Comparison of ENCODE assay signal across 32 mouse cellular contexts in the genomic region with DNA sequence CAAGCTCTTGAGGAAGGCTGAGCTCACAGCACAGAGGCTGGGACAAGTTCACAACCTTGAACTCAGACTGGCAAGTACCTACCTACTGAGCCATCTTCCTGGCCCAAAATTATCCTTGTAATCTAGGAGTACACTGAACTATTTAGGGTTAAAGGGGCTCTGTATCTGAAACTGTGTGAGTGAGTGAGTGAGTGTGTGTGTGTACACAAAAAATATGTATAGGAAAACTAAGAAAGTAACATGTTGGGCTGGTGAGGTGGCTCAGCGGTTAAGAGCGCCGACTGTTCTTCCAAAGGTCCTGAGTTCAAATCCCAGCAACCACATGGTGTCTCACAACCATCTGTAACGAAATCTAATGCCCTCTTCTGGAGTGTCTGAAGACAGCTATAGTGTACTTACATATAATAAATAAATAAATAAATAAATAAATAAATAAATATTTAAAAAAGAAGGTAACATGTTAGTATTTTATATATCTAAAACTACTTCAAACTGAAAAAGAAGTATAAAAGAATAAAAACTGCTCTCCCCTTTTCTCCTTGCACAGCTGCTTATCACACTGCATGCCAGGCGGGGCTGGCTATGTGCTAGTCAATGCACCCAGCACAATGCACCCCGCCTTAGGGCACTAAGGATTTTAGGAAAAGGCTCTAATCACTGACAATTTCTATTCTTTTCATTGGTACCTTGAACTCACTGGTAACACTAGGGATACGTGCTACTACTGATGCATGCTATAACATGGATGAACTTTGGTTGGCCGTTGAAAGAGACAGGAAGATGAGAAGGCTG. TPM values are rescaled to one million over a fixed set of nuclear protein-coding genes. Genes with fewer than 3 reads are reported as not detected.
A peak's percentile ranks its signal among the peaks of the same experiment; 100 is the strongest.
DNase-seq lines count a peak whose midpoint lies in the region; ATAC-seq and TF ChIP-seq lines count a peak whose summit lies in the region.
"Had no signal": no experiment of that assay in that cellular context is flagged by ENCODE, and none has a peak within 500 bp of the region (broad histone marks: within the 10 kb centered on the region; RNA-seq: fewer than 3 reads in every experiment).

No protein-coding gene starts in this region.

- no peak for DNase-seq in heart, postnatal 4 days
- DNase-seq in hindbrain, embryonic 11.5 days (ENCODE audit: low spot score): no peak
- no peak for DNase-seq in heart, postnatal 0 days (ENCODE audit: low spot score)
- DNase-seq: adrenal gland, postnatal 25 days; B cell, adult 2 months; cerebellum, adult 11-12 months; cerebellum, adult 9-11 months; embryo, embryonic 11 days; gastrocnemius, postnatal 10 days; kidney, adult 2 months; kidney, postnatal 36 days; lung, postnatal 36 days; right cerebral cortex, adult 18-20 months; spleen, adult 18-20 months; thymus, postnatal 14 days had no signal

- no peaks in the 10 kb centered on the region for H3K27me3 ChIP-seq in heart, embryonic 11.5 days (ENCODE audit: control insufficient read depth, insufficient read depth, low read length)
- H3K27me3 ChIP-seq in hindbrain, embryonic 15.5 days: no peaks in the 10 kb centered on the region
- no peaks in the 10 kb centered on the region for H3K27me3 ChIP-seq in hindbrain, embryonic 11.5 days (ENCODE audit: control insufficient read depth, insufficient read depth, low read length)
- no peaks in the 10 kb centered on the region for H3K27me3 ChIP-seq in heart, embryonic 16.5 days (ENCODE audit: control insufficient read depth, insufficient read depth, low read length)
- no peaks in the 10 kb centered on the region for H3K27me3 ChIP-seq in heart, postnatal 0 days (ENCODE audit: control insufficient read depth, insufficient read depth, low read length)
- H3K27me3 ChIP-seq: embryonic facial prominence, embryonic 12.5 days; limb, embryonic 12.5 days; megakaryocyte, embryonic 14.5 days; neural tube, embryonic 12.5 days had no signal

- 83% methylated on average over 8 of the region's 8 CpGs for WGBS in heart, embryonic 11.5 days (ENCODE audit: insufficient replicate concordance)
- 95% methylated on average over 8 of the region's 8 CpGs for WGBS in hindbrain, embryonic 15.5 days
- 93% methylated on average over 8 of the region's 8 CpGs for WGBS in hindbrain, embryonic 11.5 days
- 77% methylated on average over 8 of the region's 8 CpGs for WGBS in heart, embryonic 16.5 days
- WGBS in heart, postnatal 0 days: 69% methylated on average over 8 of the region's 8 CpGs

- ATAC-seq in heart, embryonic 11.5 days (replicated peaks; ENCODE audit: insufficient number of reproducible peaks, low FRiP score, low TSS enrichment): no peak
- ATAC-seq in hindbrain, embryonic 15.5 days (ENCODE audit: low FRiP score, low read depth): peak; percentile 57; the same call in 1 of the 2 replicates
- no peak for ATAC-seq in hindbrain, embryonic 11.5 days (ENCODE audit: low FRiP score)
- no peak for ATAC-seq in heart, embryonic 16.5 days (replicated peaks; ENCODE audit: extremely low read depth, insufficient read depth, low FRiP score)
- ATAC-seq in heart, postnatal 0 days (ENCODE audit: insufficient read depth, low read depth): no peak
- ATAC-seq in frontal cortex, adult (ENCODE audit: low TSS enrichment): no peak
- ATAC-seq: forebrain, embryonic 14.5 days; inflammation-experienced regulatory T-cells, adult 6 months had no signal

- no peak overlapping the region for H3K4me3 ChIP-seq in heart, embryonic 11.5 days (ENCODE audit: low read depth, low read length)
- no peak overlapping the region for H3K4me3 ChIP-seq in hindbrain, embryonic 15.5 days
- no peak overlapping the region for H3K4me3 ChIP-seq in hindbrain, embryonic 11.5 days (ENCODE audit: low read depth, low read length)
- H3K4me3 ChIP-seq in heart, embryonic 16.5 days (ENCODE audit: low read length): no peak overlapping the region
- H3K4me3 ChIP-seq in heart, postnatal 0 days (ENCODE audit: low read depth, low read length): no peak overlapping the region
- H3K4me3 ChIP-seq: embryonic facial prominence, embryonic 12.5 days; layer of hippocampus, adult 2 months; left cerebral cortex, adult 2 months; limb, embryonic 12.5 days; megakaryocyte, embryonic 14.5 days; myocyte; neural tube, embryonic 12.5 days had no signal

- peak overlapping the region; percentile 98 for H3K27ac ChIP-seq in heart, embryonic 11.5 days (ENCODE audit: low read depth, low read length)
- H3K27ac ChIP-seq in hindbrain, embryonic 15.5 days (replicated peaks): no peak overlapping the region
- H3K27ac ChIP-seq in hindbrain, embryonic 11.5 days (ENCODE audit: low read depth, low read length): no peak overlapping the region
- peak overlapping the region; percentile 99 for H3K27ac ChIP-seq in heart, embryonic 16.5 days (ENCODE audit: low read length)
- peak overlapping the region; percentile 96 for H3K27ac ChIP-seq in heart, postnatal 0 days (ENCODE audit: low read depth)
- H3K27ac ChIP-seq: embryonic facial prominence, embryonic 12.5 days; hindbrain, embryonic 14.5 days; layer of hippocampus, adult 2 months; limb, embryonic 12.5 days; neural tube, embryonic 12.5 days had no signal

- peak overlapping the region; percentile 55; the same call in 1 of the 2 replicates for H3K4me2 ChIP-seq in heart, embryonic 11.5 days
- no peak overlapping the region for H3K4me2 ChIP-seq in hindbrain, embryonic 15.5 days
- H3K4me2 ChIP-seq in hindbrain, embryonic 11.5 days (replicated peaks; ENCODE audit: low read depth, low read length): no peak overlapping the region
- H3K4me2 ChIP-seq in heart, embryonic 16.5 days (ENCODE audit: low read depth, low read length): peak overlapping the region; percentile 54
- H3K4me2 ChIP-seq in heart, postnatal 0 days (ENCODE audit: low read depth, low read length): 0 out of 2 replicates have a peak overlapping the region, but pooled peaks have one; percentile 33
- H3K4me2 ChIP-seq: embryonic facial prominence, embryonic 12.5 days; hindbrain, embryonic 14.5 days; limb, embryonic 12.5 days; neural tube, embryonic 12.5 days had no signal

- no peak overlapping the region; the same call in 1 of the 2 replicates for H3K9ac ChIP-seq in heart, embryonic 11.5 days (ENCODE audit: low read depth, low read length)
- H3K9ac ChIP-seq in hindbrain, embryonic 15.5 days: no peak overlapping the region
- no peak overlapping the region for H3K9ac ChIP-seq in hindbrain, embryonic 11.5 days (ENCODE audit: low read depth, low read length)
- peak overlapping the region; percentile 71 for H3K9ac ChIP-seq in heart, embryonic 16.5 days (ENCODE audit: low read length)
- peak overlapping the region; percentile 48; the same call in 1 of the 2 replicates for H3K9ac ChIP-seq in heart, postnatal 0 days (replicated peaks; ENCODE audit: low read depth, low read length)
- H3K9ac ChIP-seq: embryonic facial prominence, embryonic 12.5 days; hindbrain, embryonic 14.5 days; limb, embryonic 12.5 days; neural tube, embryonic 12.5 days had no signal

- H3K36me3 ChIP-seq in heart, embryonic 11.5 days (ENCODE audit: control insufficient read depth, insufficient read depth, low read length): no peaks in the 10 kb centered on the region
- no peaks in the 10 kb centered on the region for H3K36me3 ChIP-seq in hindbrain, embryonic 15.5 days
- no peaks in the 10 kb centered on the region for H3K36me3 ChIP-seq in hindbrain, embryonic 11.5 days (ENCODE audit: control insufficient read depth, insufficient read depth, low read length)
- H3K36me3 ChIP-seq in heart, embryonic 16.5 days (ENCODE audit: control insufficient read depth, insufficient read depth): peaks cover 3% of the 10 kb centered on the region; the same call in 1 of the 2 replicates
- peaks cover 7% of the 10 kb centered on the region; the same call in 1 of the 2 replicates for H3K36me3 ChIP-seq in heart, postnatal 0 days (replicated peaks; ENCODE audit: control insufficient read depth, insufficient read depth, low read length)
- H3K36me3 ChIP-seq: embryonic facial prominence, embryonic 12.5 days; neural tube, embryonic 12.5 days had no signal

- TF ChIP-seq EP300 in heart, postnatal 0 days (IDR thresholded peaks at IDR 0.05; ENCODE audit: low read depth): no peak

- H3K9me3 ChIP-seq in heart, embryonic 11.5 days (replicated peaks; ENCODE audit: control insufficient read depth, low read length): no peaks in the 10 kb centered on the region
- no peaks in the 10 kb centered on the region for H3K9me3 ChIP-seq in hindbrain, embryonic 15.5 days
- no peaks in the 10 kb centered on the region for H3K9me3 ChIP-seq in hindbrain, embryonic 11.5 days (ENCODE audit: control insufficient read depth, low read length)
- no peaks in the 10 kb centered on the region for H3K9me3 ChIP-seq in heart, embryonic 16.5 days (replicated peaks; ENCODE audit: control insufficient read depth, low read length)
- no peaks in the 10 kb centered on the region for H3K9me3 ChIP-seq in heart, postnatal 0 days (replicated peaks; ENCODE audit: control insufficient read depth, low read length)
- H3K9me3 ChIP-seq: embryonic facial prominence, embryonic 12.5 days; limb, embryonic 12.5 days; megakaryocyte, embryonic 14.5 days; neural tube, embryonic 12.5 days had no signal

- H3K4me1 ChIP-seq in heart, embryonic 11.5 days (ENCODE audit: control insufficient read depth, insufficient read depth, low read length): peaks cover 20% of the 10 kb centered on the region
- peaks cover 6% of the 10 kb centered on the region; the same call in 1 of the 2 replicates for H3K4me1 ChIP-seq in hindbrain, embryonic 15.5 days (replicated peaks)
- no peaks in the 10 kb centered on the region for H3K4me1 ChIP-seq in hindbrain, embryonic 11.5 days (replicated peaks; ENCODE audit: control insufficient read depth, insufficient read depth, low read length)
- H3K4me1 ChIP-seq in heart, embryonic 16.5 days (ENCODE audit: control insufficient read depth, insufficient read depth, low read length): peaks cover 26% of the 10 kb centered on the region
- peaks cover 25% of the 10 kb centered on the region for H3K4me1 ChIP-seq in heart, postnatal 0 days (ENCODE audit: control insufficient read depth, insufficient read depth)
- H3K4me1 ChIP-seq: neural tube, embryonic 12.5 days had no signal

- no peak for TF ChIP-seq CTCF in heart, postnatal 0 days (IDR thresholded peaks at IDR 0.05; ENCODE audit: low read depth)

RNA-seq across cellular contexts. Expression of gene Hipk3, which starts 28.4 kb away (rescaled TPM):
- 48.1 and 61.9 TPM in 2 replicates for polyA plus RNA-seq in heart, embryonic 11.5 days (2014; fragmentation: Nextera tagmentation; extraction: Ambion mirVana)
- 100 to 1,000 TPM; 221 to 237 TPM for total RNA-seq in heart, postnatal 4 days (2021)
- polyA plus RNA-seq in hindbrain, embryonic 15.5 days (2015; fragmentation: Nextera tagmentation; extraction: Ambion mirVana): 8.1 TPM in 2 replicates
- polyA plus RNA-seq in hindbrain, embryonic 11.5 days (2014; fragmentation: Nextera tagmentation; extraction: Ambion mirVana): 11.1 and 12.8 TPM in 2 replicates
- 33.4 and 37.8 TPM in 2 replicates for polyA plus RNA-seq in heart, embryonic 16.5 days (2015; fragmentation: Nextera tagmentation; extraction: Ambion mirVana)
- 209 and 213 TPM in 2 replicates for total RNA-seq in heart, postnatal 0 days (2014; rRNA removed; ENCODE audit: low replicate concordance)
- 26.3 and 29.7 TPM in 2 replicates for polyA plus RNA-seq in heart, postnatal 0 days (2015; fragmentation: Nextera tagmentation; extraction: Ambion mirVana)

RNA-seq across cellular contexts. Expression of gene D430041D05Rik, which starts 55.0 kb away (rescaled TPM):
- 0.30 and 0.34 TPM in 2 replicates for polyA plus RNA-seq in heart, embryonic 11.5 days (2014; fragmentation: Nextera tagmentation; extraction: Ambion mirVana)
- under 1 TPM; 0.11 to 0.19 TPM for total RNA-seq in heart, postnatal 4 days (2021)
- 9.3 and 10.2 TPM in 2 replicates for polyA plus RNA-seq in hindbrain, embryonic 15.5 days (2015; fragmentation: Nextera tagmentation; extraction: Ambion mirVana)
- polyA plus RNA-seq in hindbrain, embryonic 11.5 days (2014; fragmentation: Nextera tagmentation; extraction: Ambion mirVana): 2.7 and 3.6 TPM in 2 replicates
- polyA plus RNA-seq in heart, embryonic 16.5 days (2015; fragmentation: Nextera tagmentation; extraction: Ambion mirVana): 0.15 and 0.20 TPM in 2 replicates
- not detected in 2 replicates for total RNA-seq in heart, postnatal 0 days (2014; rRNA removed; ENCODE audit: low replicate concordance)
- 0.03 TPM in 1 of 2 replicates, not detected in the other for polyA plus RNA-seq in heart, postnatal 0 days (2015; fragmentation: Nextera tagmentation; extraction: Ambion mirVana)
- total RNA-seq: granulocyte monocyte progenitor cell, adult 5-6 weeks; liver, adult 2 months had no signal
- polyA plus RNA-seq: liver, adult 2 months; liver, embryonic 16.5 days had no signal

Comparison
In these comparisons a context has a peak if more than half of its experiments do, and no peak if none do; other contexts are left out.
1. H3K9ac ChIP-seq: peak in heart, embryonic 16.5 days (single experiment) and heart, postnatal 0 days (single experiment); none in heart, embryonic 11.5 days (single experiment), hindbrain, embryonic 15.5 days (single experiment) and hindbrain, embryonic 11.5 days (single experiment).
2. H3K27ac ChIP-seq: peak in heart, embryonic 11.5 days (single experiment), heart, embryonic 16.5 days (single experiment) and heart, postnatal 0 days (single experiment); none in hindbrain, embryonic 15.5 days (single experiment) and hindbrain, embryonic 11.5 days (single experiment).
3. H3K4me2 ChIP-seq: peak in heart, embryonic 11.5 days (single experiment), heart, embryonic 16.5 days (single experiment) and heart, postnatal 0 days (single experiment); none in hindbrain, embryonic 15.5 days (single experiment) and hindbrain, embryonic 11.5 days (single experiment).